Mouse (Mus musculus) right cerebral cortex, postnatal 4 days (tissue): ENCODE measurements around the gene Ctla2b.
"Not testable (repeated sequence)": the region's sequence is repeated elsewhere in the genome, so short reads cannot be mapped to it uniquely, and the experiment has no call there.

Source experiments
- DNase-seq: peaks from one replicate; pipeline ENCODE4 v3.0.0-alpha.2; 2022

Ctla2b gene

GRCm38 (mm10) chr13:60897328-60897727 is at the start of gene Ctla2b:
TSS of gene Ctla2b (minus strand) at chr13:60897447.
- no peak for DNase-seq

GRCm38 (mm10) chr13:60941884-60942283 is 44.6 kb upstream of the Ctla2b start, which contains the start of gene Tpbpa:
TSS of gene Tpbpa (minus strand) at chr13:60941984.
- not testable (repeated sequence) for DNase-seq

- no peak for DNase-seq
Observed at GRCm38 (mm10) chr13:60936500-60936901, 39.3 kb upstream of the Ctla2b start, which contains the start of the genes Gm49391 and Ctla2a. TSS of gene Gm49391 (minus strand) at chr13:60936571. TSS of gene Ctla2a (minus strand) at chr13:60936625.

GRCm38 (mm10) chr13:60935490-60935889 is 38.2 kb upstream of the Ctla2b start, which contains the start of gene Gm49393:
TSS of gene Gm49393 (minus strand) at chr13:60935590.
- not testable (repeated sequence) for DNase-seq

- DNase-seq: not testable (repeated sequence)
Observed at GRCm38 (mm10) chr13:60904780-60905179, 7.5 kb upstream of the Ctla2b start, which contains the start of gene Tpbpb. TSS of gene Tpbpb (minus strand) at chr13:60904880.

GRCm38 (mm10) chr13:60896794-60897193 is 453 bp downstream of the Ctla2b start, which contains the start of gene Gm49392:
TSS of gene Gm49392 (minus strand) at chr13:60896894.
- not testable (repeated sequence) for DNase-seq

GRCm38 (mm10) chr13:60895406-60896160 is 1.7 kb downstream of the Ctla2b start:
- no peak for DNase-seq

GRCm38 (mm10) chr13:60892301-60892700 is 4.9 kb downstream of the Ctla2b start:
- DNase-seq: no peak

GRCm38 (mm10) chr13:60864281-60864680 is 33.0 kb downstream of the Ctla2b start, which contains the start of gene 4930486L24Rik:
TSS of gene 4930486L24Rik (minus strand) at chr13:60864475.
- DNase-seq: no peak

- DNase-seq: no peak
Observed at GRCm38 (mm10) chr13:60848241-60849120, 48.8 kb downstream of the Ctla2b start.
